Mouse (Mus musculus) liver, embryonic 14.5 days (tissue): ENCODE results near the gene Olah.

Experiments used
- CTCF ChIP-seq: IDR thresholded peaks from 2 replicates; pipeline ENCODE4 v1.5.1; 2016; ENCODE audit warnings: antibody characterized with exemption, low read depth, control low read depth
- EP300 ChIP-seq: IDR thresholded peaks from 2 replicates; pipeline ENCODE4 v1.6.1; 2016; ENCODE audit warnings: antibody characterized with exemption, low read depth

DNA sequence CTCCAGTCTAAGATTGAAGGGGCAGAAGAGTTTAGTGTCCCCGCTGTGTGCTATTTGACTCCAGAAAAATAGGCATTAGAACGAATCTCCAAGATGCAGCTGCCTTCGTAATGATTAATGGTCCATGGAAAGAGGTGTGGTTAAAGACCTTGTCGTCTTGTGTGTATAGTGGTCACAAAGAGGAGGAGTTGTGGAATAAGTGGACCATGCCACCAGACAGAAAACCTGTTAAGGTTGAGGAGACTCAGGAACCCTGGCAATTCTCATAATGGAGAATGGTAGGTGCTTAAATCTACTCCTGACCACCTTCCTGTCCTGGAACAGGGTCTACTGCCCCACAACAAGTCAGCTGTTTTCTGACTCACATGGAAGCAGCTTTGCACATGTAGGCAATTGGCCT, 49.0 kb upstream of the Olah start:
- TF ChIP-seq CTCF = no peak
- TF ChIP-seq EP300 = no peak
